Mouse (Mus musculus) cerebellum, adult 2 months (tissue): ENCODE measurements at regions not wholly inside any gene's neighbourhood (a gene's known extent, or its start where the extent isn't known, plus 50 kb on each side); places are given as distances from the start of the nearest gene placed in this dataset.

Experiments used
- DNase-seq, 2 experiments: peaks; one replicate each; pipeline ENCODE4 v3.0.0; 2021
- H3K27ac ChIP-seq: fragments of 200-500 bp; 2 replicates; pipeline ENCODE4 v1.5.1; 2012; ENCODE audit warnings: low read length, control low read depth, inconsistent platforms; ENCODE audit not compliant: insufficient read depth
- H3K27me3 ChIP-seq: fragments of 200-500 bp; 2 replicates; pipeline ENCODE4 v1.6.1; 2012; ENCODE audit warnings: inconsistent platforms, mild to moderate bottlenecking, low read length, moderate library complexity; ENCODE audit not compliant: control insufficient read depth, insufficient read depth
- H3K4me1 ChIP-seq: fragments of 200-500 bp; 2 replicates; pipeline ENCODE4 v1.6.1; 2011; ENCODE audit warnings: low read length; ENCODE audit not compliant: control insufficient read depth, insufficient read depth
- H3K4me3 ChIP-seq: fragments of 200-500 bp; replicated peaks from 2 replicates; pipeline ENCODE3; 2011; ENCODE audit warnings: mild to moderate bottlenecking, low read depth, low read length, control low read depth; ENCODE audit not compliant: insufficient read depth
- CTCF ChIP-seq: fragments of 200-500 bp; IDR thresholded peaks from 2 replicates; pipeline ENCODE4 v1.5.1; 2011; ENCODE audit warnings: low read depth, mild to moderate bottlenecking, control low read depth, low read length, moderate library complexity, borderline replicate concordance; ENCODE audit not compliant: insufficient read depth
- POLR2A ChIP-seq: fragments of 200-500 bp; IDR thresholded peaks from 2 replicates; pipeline ENCODE4 v1.6.1; 2011; ENCODE audit warnings: low read length, control low read depth, borderline replicate concordance; ENCODE audit not compliant: insufficient read depth
- WGBS: fragments of 180-500 bp; shearing (Covaris S2); methylation state at CpG from one replicate; pipeline ENCODE4 v1.1.7; 2018; 5-methylcytosine and 5-hydroxymethylcytosine counted together

- 60% methylated on average over 2 of the region's 2 CpGs for WGBS
- Histone ChIP-seq H3K4me1 (peaks cover 2% of the 10 kb centered on the region; the same call in 1 of the 2 replicates), H3K4me3 (no peak overlapping the region), H3K27me3 (no peaks in the 10 kb centered on the region), H3K27ac (no peak overlapping the region)
- peak; percentile 16 to 32 for DNase-seq
- TF ChIP-seq POLR2A: no peak
- TF ChIP-seq CTCF: no peak
Measured at GRCm38 (mm10) chr7:83032924-83033323, 165.8 kb downstream of the Mex3b start.

GRCm38 (mm10) chr7:83035190-83035589 lies 168.1 kb downstream of the Mex3b start:
- 98% methylated on average over 3 of the region's 3 CpGs for WGBS
- no peak for TF ChIP-seq CTCF
- TF ChIP-seq POLR2A: no peak
- Histone ChIP-seq H3K4me3 (no peak overlapping the region), H3K4me1 (peaks cover 2% of the 10 kb centered on the region; the same call in 1 of the 2 replicates), H3K27ac (no peak overlapping the region), H3K27me3 (no peaks in the 10 kb centered on the region)
- DNase-seq: no peak

GRCm38 (mm10) chr7:83036397-83036796 lies 169.3 kb downstream of the Mex3b start:
- no peak overlapping the region for H3K4me3 ChIP-seq
- WGBS: 67% methylated on average over 1 of the region's 2 CpGs
- DNase-seq: peak in 1 of 2 experiments; percentile 3
- no peak overlapping the region for H3K27ac ChIP-seq
- no peak for TF ChIP-seq CTCF
- TF ChIP-seq POLR2A: no peak
- H3K27me3 ChIP-seq: no peaks in the 10 kb centered on the region
- peaks cover 2% of the 10 kb centered on the region; the same call in 1 of the 2 replicates for H3K4me1 ChIP-seq

- H3K27me3 ChIP-seq: no peaks in the 10 kb centered on the region
- H3K27ac ChIP-seq: no peak overlapping the region
- H3K4me1 ChIP-seq: peaks cover 2% of the 10 kb centered on the region; the same call in 1 of the 2 replicates
- no peak for DNase-seq
- no peak for TF ChIP-seq CTCF
- TF ChIP-seq POLR2A: no peak
- WGBS: 30% methylated on average over 2 of the region's 2 CpGs
- H3K4me3 ChIP-seq: no peak overlapping the region
Measured at GRCm38 (mm10) chr7:83037100-83037499, 170.0 kb downstream of the Mex3b start.

- no peak for DNase-seq
- no peak for TF ChIP-seq POLR2A
- Histone ChIP-seq H3K27ac (no peak overlapping the region), H3K4me1 (peaks cover 2% of the 10 kb centered on the region; the same call in 1 of the 2 replicates), H3K27me3 (no peaks in the 10 kb centered on the region), H3K4me3 (no peak overlapping the region)
- WGBS: 83% methylated on average over 2 of the region's 2 CpGs
Measured at GRCm38 (mm10) chr7:83037714-83038113, 170.6 kb downstream of the Mex3b start.

- TF ChIP-seq CTCF (no peak), POLR2A (no peak)
- no peak for DNase-seq
- Histone ChIP-seq H3K27ac (no peak overlapping the region), H3K4me1 (no peaks in the 10 kb centered on the region; the same call in 1 of the 2 replicates), H3K27me3 (no peaks in the 10 kb centered on the region), H3K4me3 (no peak overlapping the region)
- WGBS: 93% methylated on average over 3 of the region's 3 CpGs
Measured at GRCm38 (mm10) chr7:83043746-83044145, 176.6 kb downstream of the Mex3b start.

- Histone ChIP-seq H3K27ac (no peak overlapping the region), H3K27me3 (no peaks in the 10 kb centered on the region; the same call in 1 of the 2 replicates), H3K4me3 (no peak overlapping the region), H3K4me1 (no peaks in the 10 kb centered on the region; the same call in 1 of the 2 replicates)
- 25% methylated on average over 3 of the region's 3 CpGs for WGBS
- peak in 1 of 2 experiments; percentile 3 for DNase-seq
- TF ChIP-seq CTCF: no peak
- no peak for TF ChIP-seq POLR2A
Measured at GRCm38 (mm10) chr7:83045266-83045665, 178.1 kb downstream of the Mex3b start.

- no peak for DNase-seq
- H3K4me3 ChIP-seq: no peak overlapping the region
- WGBS: 30% methylated on average over 3 of the region's 3 CpGs
- no peaks in the 10 kb centered on the region; the same call in 1 of the 2 replicates for H3K4me1 ChIP-seq
- no peak overlapping the region for H3K27ac ChIP-seq
- H3K27me3 ChIP-seq: no peaks in the 10 kb centered on the region; the same call in 1 of the 2 replicates
- TF ChIP-seq CTCF (no peak), POLR2A (no peak)
Measured at GRCm38 (mm10) chr7:83050011-83050410, 182.9 kb downstream of the Mex3b start.
